Mouse (Mus musculus) liver, adult 2 months (tissue): ENCODE data around the gene Sipa1l2. TPM values are rescaled to one million over a fixed set of nuclear protein-coding genes. Genes with fewer than 3 reads are reported as not detected.

ENCODE experiments used
- DNase-seq: peaks from one replicate; pipeline ENCODE4 v3.0.0-alpha.2; 2011; ENCODE audit warnings: low read depth, low spot score; ENCODE audit errors: extremely low read depth
- H3K27ac ChIP-seq: fragments of 200-500 bp; replicated peaks from 2 replicates; pipeline ENCODE4 v1.5.1; 2012; ENCODE audit warnings: low read depth, mild to moderate bottlenecking, control low read depth, inconsistent platforms, low read length; ENCODE audit not compliant: insufficient read depth
- H3K27me3 ChIP-seq: fragments of 200-500 bp; 2 replicates; pipeline ENCODE4 v1.6.1; 2012; ENCODE audit warnings: mild to moderate bottlenecking, moderate library complexity, low read length, inconsistent platforms; ENCODE audit not compliant: control insufficient read depth, insufficient read depth
- H3K36me3 ChIP-seq: fragments of 200-500 bp; 2 replicates; pipeline ENCODE4 v1.6.1; 2012; ENCODE audit warnings: low read length, inconsistent platforms; ENCODE audit not compliant: control insufficient read depth, insufficient read depth
- H3K4me1 ChIP-seq: fragments of 200-500 bp; 2 replicates; pipeline ENCODE4 v1.6.1; 2011; ENCODE audit warnings: low read length; ENCODE audit not compliant: control insufficient read depth, insufficient read depth
- H3K4me3 ChIP-seq: fragments of 200-500 bp; 2 replicates; pipeline ENCODE4 v1.5.1; 2011; ENCODE audit warnings: low read depth, mild to moderate bottlenecking, control low read depth, low read length, moderate library complexity; ENCODE audit not compliant: insufficient read depth
- H3K79me2 ChIP-seq: fragments of 200-500 bp; 2 replicates; pipeline ENCODE4 v1.6.1; 2012; ENCODE audit warnings: inconsistent platforms, mild to moderate bottlenecking, low read length, moderate library complexity; ENCODE audit not compliant: control insufficient read depth, insufficient read depth
- H3K9ac ChIP-seq: fragments of 200-500 bp; 2 replicates; pipeline ENCODE4 v1.6.1; 2012; ENCODE audit warnings: low read depth, mild to moderate bottlenecking, control low read depth, inconsistent platforms, low read length
- CTCF ChIP-seq: fragments of 200-500 bp; IDR thresholded peaks from 2 replicates; pipeline ENCODE4 v1.5.1; 2011; ENCODE audit warnings: low read depth, low read length, control low read depth
- POLR2A ChIP-seq: fragments of 200-500 bp; IDR thresholded peaks from 2 replicates; pipeline ENCODE4 v1.6.1; 2011; ENCODE audit warnings: low read length, control low read depth; ENCODE audit not compliant: insufficient read depth; ENCODE audit errors: extremely low read depth
- WGBS: fragments of 180-500 bp; shearing (Covaris S2); methylation state at CpG from one replicate; pipeline ENCODE4 v1.1.7; 2018; 5-methylcytosine and 5-hydroxymethylcytosine counted together
- polyA plus RNA-seq: library from polyadenylated mRNA; depleted of rRNA; stranded (reverse); fragments of >200 nt; gene quantifications from 2 replicates; pipeline ENCODE4 v1.2.3, GENCODE M21; 2012
- total RNA-seq: library from RNA; depleted of rRNA; stranded (reverse); fragments of >200 nt; gene quantifications from 2 replicates; pipeline ENCODE4 v1.2.3, GENCODE M21; 2014

Gene Sipa1l2
- total and polyA plus RNA-seq, 2 experiments: 1.5 to 2.5 TPM

GRCm38 (mm10) chr8:125384551-125385183, 184.9 kb downstream of the Sipa1l2 start:
- TF ChIP-seq CTCF: no peak
- TF ChIP-seq POLR2A: no peak
- no peaks in the 10 kb centered on the region for H3K79me2 ChIP-seq
- peak overlapping the region; percentile 91 for H3K27ac ChIP-seq
- no peaks in the 10 kb centered on the region for H3K36me3 ChIP-seq
- 31% methylated on average over 4 of the region's 4 CpGs for WGBS
- no peak overlapping the region for H3K4me3 ChIP-seq
- H3K27me3 ChIP-seq: no peaks in the 10 kb centered on the region
- no peak overlapping the region for H3K9ac ChIP-seq
- peak; percentile 93 for DNase-seq
- peaks cover 23% of the 10 kb centered on the region for H3K4me1 ChIP-seq

- Histone ChIP-seq H3K36me3 (no peaks in the 10 kb centered on the region), H3K79me2 (no peaks in the 10 kb centered on the region), H3K9ac (no peak overlapping the region), H3K4me3 (no peak overlapping the region), H3K27ac (peak overlapping the region; percentile 64), H3K4me1 (peaks cover 23% of the 10 kb centered on the region), H3K27me3 (no peaks in the 10 kb centered on the region)
- peak; percentile 99 for DNase-seq
- TF ChIP-seq CTCF: no peak
- TF ChIP-seq POLR2A: no peak
- 13% methylated on average over 3 of the region's 3 CpGs for WGBS
These were observed 187.9 kb downstream of the Sipa1l2 start for GRCm38 (mm10) chr8:125381674-125382073.

GRCm38 (mm10) chr8:125379939-125380338, 189.7 kb downstream of the Sipa1l2 start:
- Histone ChIP-seq H3K36me3 (no peaks in the 10 kb centered on the region), H3K27ac (peak overlapping the region; percentile 49), H3K79me2 (no peaks in the 10 kb centered on the region), H3K27me3 (no peaks in the 10 kb centered on the region), H3K4me3 (no peak overlapping the region), H3K4me1 (peaks cover 19% of the 10 kb centered on the region), H3K9ac (no peak overlapping the region)
- no peak for TF ChIP-seq POLR2A
- peak; percentile 27; the same call in 1 of the 2 replicates for TF ChIP-seq CTCF
- DNase-seq: no peak
- 60% methylated on average over 7 of the region's 7 CpGs for WGBS

GRCm38 (mm10) chr8:125379156-125379555, 190.5 kb downstream of the Sipa1l2 start:
- no peak overlapping the region for H3K27ac ChIP-seq
- no peaks in the 10 kb centered on the region for H3K27me3 ChIP-seq
- 25% methylated on average over 10 of the region's 10 CpGs for WGBS
- peak; percentile 83 for DNase-seq
- no peak for TF ChIP-seq CTCF
- no peak for TF ChIP-seq POLR2A
- peaks cover 13% of the 10 kb centered on the region for H3K4me1 ChIP-seq
- H3K79me2 ChIP-seq: no peaks in the 10 kb centered on the region
- H3K9ac ChIP-seq: no peak overlapping the region
- no peak overlapping the region for H3K4me3 ChIP-seq
- no peaks in the 10 kb centered on the region for H3K36me3 ChIP-seq

GRCm38 (mm10) chr8:125377704-125378103, 191.9 kb downstream of the Sipa1l2 start:
- TF ChIP-seq CTCF: no peak
- no peak for TF ChIP-seq POLR2A
- 95% methylated on average over 3 of the region's 3 CpGs for WGBS

GRCm38 (mm10) chr8:125376448-125376845, 193.2 kb downstream of the Sipa1l2 start:
- peaks cover 5% of the 10 kb centered on the region for H3K4me1 ChIP-seq
- H3K27ac ChIP-seq: no peak overlapping the region
- H3K36me3 ChIP-seq: no peaks in the 10 kb centered on the region
- H3K9ac ChIP-seq: no peak overlapping the region
- no peak for DNase-seq
- H3K79me2 ChIP-seq: no peaks in the 10 kb centered on the region
- TF ChIP-seq CTCF: no peak
- TF ChIP-seq POLR2A: no peak
- H3K4me3 ChIP-seq: no peak overlapping the region
- H3K27me3 ChIP-seq: no peaks in the 10 kb centered on the region
- WGBS: 91% methylated on average over 6 of the region's 6 CpGs

More at GRCm38 (mm10) chr8:125377704-125378103, 191.9 kb downstream of the Sipa1l2 start:
- Histone ChIP-seq H3K27ac (no peak overlapping the region), H3K9ac (no peak overlapping the region), H3K4me1 (peaks cover 10% of the 10 kb centered on the region), H3K79me2 (no peaks in the 10 kb centered on the region), H3K27me3 (no peaks in the 10 kb centered on the region), H3K36me3 (no peaks in the 10 kb centered on the region), H3K4me3 (no peak overlapping the region)
- DNase-seq: no peak
